Comparison of ENCODE assay signal across 12 mouse cellular contexts in genomic region chr1:37081376-37082214, GRCm38 (mm10). TPM values are rescaled to one million over a fixed set of nuclear protein-coding genes. Genes with fewer than 3 reads are reported as not detected.
DNase-seq lines count a peak whose midpoint lies in the region; ATAC-seq and TF ChIP-seq lines count a peak whose summit lies in the region.
"Had no signal": no experiment of that assay in that cellular context is flagged by ENCODE, and none has a peak within 500 bp of the region (broad histone marks: within the 10 kb centered on the region; RNA-seq: fewer than 3 reads in every experiment).

No protein-coding gene starts in this region.

- DNase-seq in embryonic facial prominence, embryonic 11.5 days (ENCODE audit: low spot score), result no peak
- DNase-seq in embryonic facial prominence, embryonic 10.5 days (ENCODE audit: low spot score), result no peak
- peak; percentile 3 for DNase-seq in thymus, postnatal 25 days
- DNase-seq in thymus, adult 2 months, result no peak
- DNase-seq in midbrain, embryonic 14.5 days, result peak; percentile 61
- DNase-seq in urinary bladder, postnatal 10 days (ENCODE audit: low spot score), result no peak
- DNase-seq in embryo, embryonic 9.5 days (ENCODE audit: extremely low spot score), result no peak
- DNase-seq: kidney, adult 2 months had no signal

- no peaks in the 10 kb centered on the region for H3K9me3 ChIP-seq in embryonic facial prominence, embryonic 11.5 days (replicated peaks; ENCODE audit: control insufficient read depth, low read length)
- H3K9me3 ChIP-seq in embryonic facial prominence, embryonic 10.5 days, result no peaks in the 10 kb centered on the region
- H3K9me3 ChIP-seq in midbrain, embryonic 14.5 days (ENCODE audit: control insufficient read depth, low read length), result no peaks in the 10 kb centered on the region
- 0 out of 2 replicates have a peak, but pooled peaks cover 2% of the 10 kb centered on the region for H3K9me3 ChIP-seq in kidney, embryonic 16.5 days (ENCODE audit: low read length)
- H3K9me3 ChIP-seq: embryonic facial prominence, embryonic 13.5 days had no signal

- no peaks in the 10 kb centered on the region for H3K27me3 ChIP-seq in embryonic facial prominence, embryonic 11.5 days (ENCODE audit: control insufficient read depth, insufficient read depth, low read length)
- no peaks in the 10 kb centered on the region for H3K27me3 ChIP-seq in embryonic facial prominence, embryonic 10.5 days (replicated peaks; ENCODE audit: low read depth, poor library complexity, severe bottlenecking)
- H3K27me3 ChIP-seq in thymus, adult 2 months (ENCODE audit: control insufficient read depth, insufficient read depth, low read length), result no peaks in the 10 kb centered on the region
- H3K27me3 ChIP-seq in midbrain, embryonic 14.5 days (ENCODE audit: control insufficient read depth, insufficient read depth, low read length), result no peaks in the 10 kb centered on the region
- no peaks in the 10 kb centered on the region for H3K27me3 ChIP-seq in kidney, embryonic 16.5 days (ENCODE audit: insufficient read depth, low read length)
- H3K27me3 ChIP-seq: embryonic facial prominence, embryonic 13.5 days had no signal

- H3K4me1 ChIP-seq in embryonic facial prominence, embryonic 11.5 days (ENCODE audit: control insufficient read depth, insufficient read depth, low read length), result no peaks in the 10 kb centered on the region
- peaks cover 12% of the 10 kb centered on the region; the same call in 1 of the 2 replicates for H3K4me1 ChIP-seq in embryonic facial prominence, embryonic 10.5 days
- 0 out of 2 replicates have a peak, but pooled peaks cover 2% of the 10 kb centered on the region for H3K4me1 ChIP-seq in thymus, adult 2 months (replicated peaks; ENCODE audit: control insufficient read depth, insufficient read depth, low read length)
- H3K4me1 ChIP-seq in midbrain, embryonic 14.5 days (ENCODE audit: control insufficient read depth, insufficient read depth, low read length), result no peaks in the 10 kb centered on the region
- H3K4me1 ChIP-seq in kidney, embryonic 16.5 days (ENCODE audit: insufficient read depth, low read length), result peaks cover 4% of the 10 kb centered on the region; the same call in 1 of the 2 replicates

- no peak for TF ChIP-seq CTCF in thymus, adult 2 months (IDR thresholded peaks at IDR 0.05; ENCODE audit: borderline replicate concordance, control insufficient read depth, extremely low read depth, insufficient read depth, low read length, poor library complexity)

- H3K9ac ChIP-seq in embryonic facial prominence, embryonic 11.5 days (replicated peaks; ENCODE audit: low read length), result no peak overlapping the region
- H3K9ac ChIP-seq in midbrain, embryonic 14.5 days (replicated peaks; ENCODE audit: low read length), result no peak overlapping the region
- H3K9ac ChIP-seq in kidney, embryonic 16.5 days (replicated peaks; ENCODE audit: low read length), result no peak overlapping the region
- H3K9ac ChIP-seq: embryonic facial prominence, embryonic 13.5 days had no signal

- H3K36me3 ChIP-seq in embryonic facial prominence, embryonic 11.5 days (replicated peaks; ENCODE audit: control insufficient read depth, insufficient read depth, low read depth, low read length), result no peaks in the 10 kb centered on the region
- no peaks in the 10 kb centered on the region for H3K36me3 ChIP-seq in embryonic facial prominence, embryonic 10.5 days (replicated peaks)
- H3K36me3 ChIP-seq in thymus, adult 2 months (ENCODE audit: control insufficient read depth, insufficient read depth, low read length), result no peaks in the 10 kb centered on the region
- H3K36me3 ChIP-seq in midbrain, embryonic 14.5 days (ENCODE audit: control insufficient read depth, insufficient read depth, low read length), result no peaks in the 10 kb centered on the region
- H3K36me3 ChIP-seq in kidney, embryonic 16.5 days (ENCODE audit: insufficient read depth, low read length), result no peaks in the 10 kb centered on the region
- H3K36me3 ChIP-seq: embryonic facial prominence, embryonic 13.5 days had no signal

- ATAC-seq in embryonic facial prominence, embryonic 11.5 days (replicated peaks; ENCODE audit: insufficient number of reproducible peaks, low FRiP score, low TSS enrichment, low read depth), result 0 out of 2 replicates have a peak, but pooled peaks have one; percentile 33
- ATAC-seq in midbrain, embryonic 14.5 days (ENCODE audit: low FRiP score, low TSS enrichment), result peak; percentile 71; the same call in 1 of the 2 replicates
- ATAC-seq in kidney, embryonic 16.5 days (ENCODE audit: low FRiP score, low TSS enrichment), result no peak
- ATAC-seq: Patski had no signal

- no peak overlapping the region for H3K4me3 ChIP-seq in embryonic facial prominence, embryonic 11.5 days (ENCODE audit: low read depth, low read length)
- H3K4me3 ChIP-seq in embryonic facial prominence, embryonic 10.5 days, result no peak overlapping the region
- no peak overlapping the region for H3K4me3 ChIP-seq in thymus, adult 2 months (ENCODE audit: control insufficient read depth, insufficient read depth, low read length)
- H3K4me3 ChIP-seq in midbrain, embryonic 14.5 days (replicated peaks; ENCODE audit: low read depth, low read length), result no peak overlapping the region
- no peak overlapping the region for H3K4me3 ChIP-seq in kidney, embryonic 16.5 days (ENCODE audit: low read length)
- H3K4me3 ChIP-seq: embryonic facial prominence, embryonic 13.5 days had no signal

- TF ChIP-seq POLR2A in thymus, adult 2 months (IDR thresholded peaks at IDR 0.05; ENCODE audit: control insufficient read depth, extremely low read depth, insufficient read depth, low read length, poor library complexity), result no peak

- no peak overlapping the region for H3K27ac ChIP-seq in embryonic facial prominence, embryonic 11.5 days (replicated peaks; ENCODE audit: low read depth, low read length)
- no peak overlapping the region for H3K27ac ChIP-seq in embryonic facial prominence, embryonic 10.5 days (replicated peaks)
- H3K27ac ChIP-seq in thymus, adult 2 months (ENCODE audit: control insufficient read depth, insufficient read depth, low read length), result no peak overlapping the region
- no peak overlapping the region for H3K27ac ChIP-seq in midbrain, embryonic 14.5 days (replicated peaks; ENCODE audit: low read depth, low read length)
- H3K27ac ChIP-seq in kidney, embryonic 16.5 days (ENCODE audit: low read length), result no peak overlapping the region
- H3K27ac ChIP-seq: embryonic facial prominence, embryonic 13.5 days had no signal

- WGBS in embryonic facial prominence, embryonic 11.5 days, result 74% methylated on average over 12 of the region's 12 CpGs
- 84% methylated on average over 12 of the region's 12 CpGs for WGBS in embryonic facial prominence, embryonic 10.5 days
- WGBS in thymus, adult 2 months, result 81% methylated on average over 12 of the region's 12 CpGs
- WGBS in midbrain, embryonic 14.5 days, result 32% methylated on average over 12 of the region's 12 CpGs
- WGBS in kidney, embryonic 16.5 days, result 81% methylated on average over 12 of the region's 12 CpGs

- no peak overlapping the region for H3K4me2 ChIP-seq in embryonic facial prominence, embryonic 11.5 days (ENCODE audit: low read depth, low read length)
- H3K4me2 ChIP-seq in midbrain, embryonic 14.5 days (ENCODE audit: low read length), result 0 out of 2 replicates have a peak overlapping the region, but pooled peaks have one; percentile 1
- H3K4me2 ChIP-seq in kidney, embryonic 16.5 days (replicated peaks; ENCODE audit: low read depth, low read length), result no peak overlapping the region
- H3K4me2 ChIP-seq: embryonic facial prominence, embryonic 13.5 days; liver, embryonic 11.5 days had no signal

RNA-seq across cellular contexts. Expression of gene Vwa3b, which starts 55.2 kb away (rescaled TPM):
- polyA plus RNA-seq in embryonic facial prominence, embryonic 11.5 days (2014; fragmentation: Nextera tagmentation; extraction: Ambion mirVana), result 0.50 and 1.7 TPM in 2 replicates
- polyA plus RNA-seq in embryonic facial prominence, embryonic 10.5 days (2016; fragmentation: Nextera tagmentation; extraction: Ambion mirVana), result 0.42 and 0.48 TPM in 2 replicates
- polyA plus RNA-seq in thymus, adult 2 months (2012; rRNA removed), result 0.13 and 0.14 TPM in 2 replicates
- 0.34 and 0.54 TPM in 2 replicates for polyA plus RNA-seq in midbrain, embryonic 14.5 days (2014; fragmentation: Nextera tagmentation; extraction: Ambion mirVana)
- 0.25 TPM in 1 of 2 replicates, not detected in the other for polyA plus RNA-seq in kidney, embryonic 16.5 days (2015; fragmentation: Nextera tagmentation; extraction: Ambion mirVana)
- polyA plus RNA-seq: liver, embryonic 11.5 days; Patski had no signal

Comparison
In these comparisons a context has a peak if more than half of its experiments do, and no peak if none do; other contexts are left out.
1. DNase-seq: peak in thymus, postnatal 25 days (single experiment) and midbrain, embryonic 14.5 days (single experiment); none in embryonic facial prominence, embryonic 11.5 days (single experiment), embryonic facial prominence, embryonic 10.5 days (single experiment), thymus, adult 2 months (single experiment), urinary bladder, postnatal 10 days (single experiment) and embryo, embryonic 9.5 days (single experiment).